Mouse (Mus musculus) liver, postnatal 0 days (tissue): Measurements from ENCODE around the gene Ttc28. TPM values are rescaled to one million over a fixed set of nuclear protein-coding genes. Genes with fewer than 3 reads are reported as not detected.

Source experiments
- ATAC-seq: fragments of 200-750 bp; cut with Nextera tagmentation; 2 replicates; pipeline ENCODE4 v1.8.0; 2017; ENCODE audit warnings: mild to moderate bottlenecking, moderate library complexity
- DNase-seq: peaks from one replicate; pipeline ENCODE4 v3.0.0-alpha.2; 2016
- H3K27ac ChIP-seq: fragments of 300-500 bp; sonication (generic); 2 replicates; pipeline ENCODE4 v1.5.1; 2014; ENCODE audit warnings: antibody characterized with exemption, moderate library complexity, mild to moderate bottlenecking, low read depth
- H3K27me3 ChIP-seq: fragments of 300-500 bp; sonication (generic); 2 replicates; pipeline ENCODE4 v1.6.1; 2014; ENCODE audit warnings: low read length, control low read depth, mixed read lengths; ENCODE audit not compliant: insufficient read depth
- H3K36me3 ChIP-seq: fragments of 300-500 bp; sonication (generic); replicated peaks from 2 replicates; pipeline ENCODE4 v1.6.1; 2014; ENCODE audit warnings: mild to moderate bottlenecking, control low read depth, low read length, moderate library complexity, mixed read lengths; ENCODE audit not compliant: insufficient read depth
- H3K4me1 ChIP-seq: fragments of 300-500 bp; sonication (generic); 2 replicates; pipeline ENCODE4 v1.6.1; 2014; ENCODE audit warnings: antibody characterized with exemption, mild to moderate bottlenecking, control low read depth; ENCODE audit not compliant: insufficient read depth
- H3K4me2 ChIP-seq: fragments of 300-500 bp; sonication (generic); 2 replicates; pipeline ENCODE4 v1.6.1; 2014; ENCODE audit warnings: low read depth, mild to moderate bottlenecking, low read length, moderate library complexity, mixed read lengths
- H3K4me3 ChIP-seq: fragments of 300-500 bp; sonication (generic); 2 replicates; pipeline ENCODE4 v1.5.1; 2014; ENCODE audit warnings: low read depth, low read length
- H3K9ac ChIP-seq: fragments of 300-500 bp; sonication (generic); replicated peaks from 2 replicates; pipeline ENCODE4 v1.6.1; 2014; ENCODE audit warnings: mild to moderate bottlenecking, moderate library complexity
- H3K9me3 ChIP-seq: fragments of 300-500 bp; sonication (generic); 2 replicates; pipeline ENCODE4 v1.6.1; 2016; ENCODE audit warnings: mild to moderate bottlenecking, control low read depth, low read length, mixed read lengths
- CTCF ChIP-seq: sonication (generic); IDR thresholded peaks from 2 replicates; pipeline ENCODE4 v1.5.1; 2016; ENCODE audit warnings: antibody characterized with exemption, low read depth
- EP300 ChIP-seq: IDR thresholded peaks from 2 replicates; pipeline ENCODE4 v1.6.1; 2016; ENCODE audit warnings: antibody characterized with exemption, low read depth, mild to moderate bottlenecking
- WGBS: fragments of 180-500 bp; shearing (Covaris S2); extraction: QIAGEN DNeasy Blood & Tissue Kit; methylation state at CpG from one replicate; pipeline ENCODE4 v1.1.7; 2014; ENCODE audit not compliant: insufficient replicate concordance; 5-methylcytosine and 5-hydroxymethylcytosine counted together
- polyA plus RNA-seq: library from polyadenylated mRNA; unstranded; fragments of >200 nt; fragmentation: Nextera tagmentation; extraction: Ambion mirVana; gene quantifications from 2 replicates; pipeline ENCODE4 v1.2.1, GENCODE M21; 2015

Gene Ttc28
- polyA plus RNA-seq, 1 experiment from 2014 or later: 0.73 TPM

DNA sequence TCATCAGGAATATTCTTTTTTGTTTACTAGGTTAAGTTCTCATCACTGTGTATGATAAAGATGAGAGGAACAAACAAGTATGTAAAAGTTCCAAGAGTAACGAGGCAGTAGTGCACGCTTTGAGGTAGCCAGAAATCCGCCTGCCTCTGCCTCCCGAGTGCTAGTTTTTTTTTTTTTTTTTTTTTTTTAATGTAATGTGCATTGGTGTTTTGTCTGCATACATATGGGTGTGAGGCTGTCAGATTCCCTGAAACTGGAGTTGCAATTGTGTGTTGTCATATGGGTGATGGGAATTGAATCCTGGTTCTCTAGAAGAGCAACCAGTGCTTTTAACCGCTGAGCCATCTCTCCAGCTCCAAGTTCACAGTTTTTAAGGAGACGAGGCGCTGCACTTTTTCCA is 561 bp upstream of the Ttc28 start:
- Histone ChIP-seq H3K4me3 (peak overlapping the region; percentile 79), H3K4me1 (no peaks in the 10 kb centered on the region), H3K4me2 (peak overlapping the region; percentile 82), H3K27me3 (no peaks in the 10 kb centered on the region), H3K36me3 (0 out of 2 replicates have a peak, but pooled peaks cover under 1% of the 10 kb centered on the region), H3K9ac (peak overlapping the region; percentile 79), H3K9me3 (no peaks in the 10 kb centered on the region), H3K27ac (no peak overlapping the region)
- ATAC-seq (no peak), DNase-seq (no peak)
- TF ChIP-seq CTCF (no peak), EP300 (no peak)
- WGBS: 65% methylated on average over 7 of the region's 7 CpGs

- no peak for ATAC-seq
- H3K4me3 ChIP-seq: no peak overlapping the region
- H3K4me1 ChIP-seq: no peaks in the 10 kb centered on the region
- no peaks in the 10 kb centered on the region for H3K27me3 ChIP-seq
- H3K27ac ChIP-seq: no peak overlapping the region
- 83% methylated on average over 4 of the region's 4 CpGs for WGBS
- no peak overlapping the region for H3K4me2 ChIP-seq
- no peaks in the 10 kb centered on the region for H3K9me3 ChIP-seq
- no peaks in the 10 kb centered on the region for H3K36me3 ChIP-seq
- DNase-seq: no peak
- TF ChIP-seq EP300 (no peak), CTCF (no peak)
- no peak overlapping the region for H3K9ac ChIP-seq
These were observed 9.0 kb downstream of the Ttc28 start for GRCm38 (mm10) chr5:110888596-110888995.

DNA sequence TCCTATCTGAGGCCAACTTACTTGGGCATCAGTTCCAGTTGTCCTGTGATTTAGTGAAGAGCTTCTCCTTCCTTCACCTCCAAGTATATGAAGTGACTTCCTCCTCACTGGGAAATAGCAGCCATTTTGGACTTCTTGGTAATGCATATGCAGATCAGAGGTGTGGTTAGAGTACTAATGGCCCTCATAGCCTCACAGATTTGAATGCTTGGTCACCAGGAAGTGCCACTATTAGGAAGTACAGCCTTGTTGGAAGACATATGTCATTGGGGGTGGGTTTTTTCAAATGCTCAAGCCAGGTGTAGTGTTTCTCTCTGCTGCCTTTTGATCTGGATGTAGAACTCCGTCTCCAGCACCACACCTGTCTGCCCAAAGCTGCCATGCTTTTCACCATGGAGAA is 10.3 kb downstream of the Ttc28 start:
- H3K4me2 ChIP-seq: no peak overlapping the region
- H3K27me3 ChIP-seq: no peaks in the 10 kb centered on the region
- no peaks in the 10 kb centered on the region for H3K9me3 ChIP-seq
- DNase-seq: no peak
- 82% methylated on average over 1 of the region's 1 CpGs for WGBS
- H3K9ac ChIP-seq: no peak overlapping the region
- TF ChIP-seq EP300 (no peak), CTCF (no peak)
- H3K4me1 ChIP-seq: no peaks in the 10 kb centered on the region
- ATAC-seq: no peak
- H3K4me3 ChIP-seq: no peak overlapping the region
- no peaks in the 10 kb centered on the region for H3K36me3 ChIP-seq
- no peak overlapping the region for H3K27ac ChIP-seq

GRCm38 (mm10) chr5:110890561-110890960 is 11.0 kb downstream of the Ttc28 start:
- no peaks in the 10 kb centered on the region for H3K9me3 ChIP-seq
- no peaks in the 10 kb centered on the region for H3K4me1 ChIP-seq
- WGBS: 82% methylated on average over 3 of the region's 3 CpGs
- TF ChIP-seq EP300: no peak
- no peak for TF ChIP-seq CTCF
- no peak overlapping the region for H3K9ac ChIP-seq
- no peak overlapping the region for H3K27ac ChIP-seq
- H3K27me3 ChIP-seq: no peaks in the 10 kb centered on the region
- DNase-seq (no peak), ATAC-seq (no peak)
- H3K4me2 ChIP-seq: no peak overlapping the region
- H3K4me3 ChIP-seq: no peak overlapping the region
- no peaks in the 10 kb centered on the region for H3K36me3 ChIP-seq

- ATAC-seq (no peak), DNase-seq (no peak)
- Histone ChIP-seq H3K4me1 (no peaks in the 10 kb centered on the region), H3K27ac (no peak overlapping the region), H3K36me3 (no peaks in the 10 kb centered on the region), H3K9me3 (no peaks in the 10 kb centered on the region), H3K4me3 (no peak overlapping the region), H3K9ac (no peak overlapping the region), H3K27me3 (no peaks in the 10 kb centered on the region), H3K4me2 (no peak overlapping the region)
- no peak for TF ChIP-seq EP300
- TF ChIP-seq CTCF: no peak
- WGBS: 60% methylated on average over 7 of the region's 7 CpGs
These were observed 17.6 kb downstream of the Ttc28 start for GRCm38 (mm10) chr5:110897114-110897788.

DNA sequence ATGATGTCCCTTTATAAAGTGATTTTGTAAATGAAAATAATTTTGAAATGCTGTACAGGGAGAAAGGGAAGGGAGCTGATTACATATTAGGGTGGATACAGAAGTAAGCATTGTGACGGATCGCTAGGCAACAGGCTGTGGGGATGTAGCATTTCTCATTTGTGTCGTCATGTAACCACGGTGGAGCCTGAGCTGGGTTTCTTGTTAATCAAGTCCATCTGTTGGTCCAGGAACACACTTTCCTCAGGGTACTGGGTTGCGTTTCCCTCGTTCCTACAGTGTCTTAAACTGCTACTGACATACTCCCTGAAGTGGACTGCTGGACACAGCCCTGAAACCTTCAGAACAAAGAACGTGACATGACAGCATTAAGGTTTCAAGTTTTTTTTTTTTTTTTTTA is 18.6 kb downstream of the Ttc28 start:
- Histone ChIP-seq H3K36me3 (no peaks in the 10 kb centered on the region), H3K4me2 (no peak overlapping the region), H3K4me3 (no peak overlapping the region), H3K9me3 (no peaks in the 10 kb centered on the region), H3K9ac (no peak overlapping the region), H3K27ac (no peak overlapping the region), H3K27me3 (no peaks in the 10 kb centered on the region), H3K4me1 (no peaks in the 10 kb centered on the region)
- TF ChIP-seq EP300 (no peak), CTCF (no peak)
- ATAC-seq (no peak), DNase-seq (no peak)
- 76% methylated on average over 7 of the region's 7 CpGs for WGBS

- Histone ChIP-seq H3K27ac (no peak overlapping the region), H3K4me2 (no peak overlapping the region), H3K9me3 (no peaks in the 10 kb centered on the region), H3K4me1 (no peaks in the 10 kb centered on the region), H3K27me3 (no peaks in the 10 kb centered on the region), H3K36me3 (no peaks in the 10 kb centered on the region), H3K4me3 (no peak overlapping the region), H3K9ac (no peak overlapping the region)
- WGBS: 78% methylated on average over 4 of the region's 4 CpGs
- TF ChIP-seq CTCF (no peak), EP300 (no peak)
- DNase-seq (no peak), ATAC-seq (no peak)
These were observed 19.2 kb downstream of the Ttc28 start for GRCm38 (mm10) chr5:110898785-110899184.
